Mouse (Mus musculus) embryonic fibroblast, embryonic 13.5 days (primary cell): ENCODE results near the gene Nf1.

Experiments used
- CTCF ChIP-seq: IDR thresholded peaks from 2 replicates; pipeline ENCODE4 v1.5.1; 2011; ENCODE audit warnings: mild to moderate bottlenecking, control low read depth, low read length, moderate library complexity, borderline replicate concordance; ENCODE audit not compliant: insufficient read depth
- POLR2A ChIP-seq: IDR thresholded peaks from 2 replicates; pipeline ENCODE4 v1.6.1; 2011; ENCODE audit warnings: low read depth, mild to moderate bottlenecking, control low read depth, low read length, moderate library complexity

- TF ChIP-seq POLR2A: no peak
- TF ChIP-seq CTCF: no peak
Observed at GRCm38 (mm10) chr11:79589317-79590075, 250.0 kb downstream of the Nf1 start.
